Mouse (Mus musculus) ES-CJ7 (cell line): ENCODE results near the gene Lrrfip2.

Experiments used
- DNase-seq: peaks from one replicate; pipeline ENCODE4 v3.0.0; 2011; ENCODE audit warnings: low read depth, low spot score

The Lrrfip2 gene

GRCm38 (mm10) chr9:111161213-111161612 is 43.8 kb downstream of the Lrrfip2 start:
- DNase-seq = no peak

- no peak for DNase-seq
These were observed 49.2 kb downstream of the Lrrfip2 start for GRCm38 (mm10) chr9:111166612-111167011.

GRCm38 (mm10) chr9:111170430-111170829 is 53.0 kb downstream of the Lrrfip2 start:
- no peak for DNase-seq

GRCm38 (mm10) chr9:111174071-111174470 is 56.7 kb downstream of the Lrrfip2 start:
- no peak for DNase-seq

GRCm38 (mm10) chr9:111178971-111179370 is 61.6 kb downstream of the Lrrfip2 start:
- DNase-seq = no peak

GRCm38 (mm10) chr9:111182176-111182575 is 64.8 kb downstream of the Lrrfip2 start:
- no peak for DNase-seq

- no peak for DNase-seq
These were observed 67.5 kb downstream of the Lrrfip2 start for GRCm38 (mm10) chr9:111184929-111185328.

- DNase-seq = no peak
These were observed 69.5 kb downstream of the Lrrfip2 start for GRCm38 (mm10) chr9:111186861-111187260.

GRCm38 (mm10) chr9:111188731-111189130 is 71.3 kb downstream of the Lrrfip2 start:
- no peak for DNase-seq

GRCm38 (mm10) chr9:111193211-111193610 is 75.8 kb downstream of the Lrrfip2 start:
- no peak for DNase-seq

- DNase-seq = no peak
These were observed 79.7 kb downstream of the Lrrfip2 start for GRCm38 (mm10) chr9:111197116-111197515.

GRCm38 (mm10) chr9:111197712-111198111 is 80.3 kb downstream of the Lrrfip2 start:
- DNase-seq = no peak

- DNase-seq = no peak
These were observed 80.9 kb downstream of the Lrrfip2 start for GRCm38 (mm10) chr9:111198332-111198731.

- DNase-seq = no peak
These were observed 82.8 kb downstream of the Lrrfip2 start for GRCm38 (mm10) chr9:111200208-111200607.

GRCm38 (mm10) chr9:111204601-111205375 is 87.4 kb downstream of the Lrrfip2 start:
- no peak for DNase-seq

- DNase-seq = no peak
These were observed 90.3 kb downstream of the Lrrfip2 start for GRCm38 (mm10) chr9:111207683-111208082.

GRCm38 (mm10) chr9:111208185-111208584 is 90.8 kb downstream of the Lrrfip2 start:
- DNase-seq = no peak

GRCm38 (mm10) chr9:111209158-111209699 is 91.8 kb downstream of the Lrrfip2 start:
- no peak for DNase-seq

GRCm38 (mm10) chr9:111210412-111210811 is 93.0 kb downstream of the Lrrfip2 start:
- no peak for DNase-seq

- no peak for DNase-seq
These were observed 94.0 kb downstream of the Lrrfip2 start for GRCm38 (mm10) chr9:111211122-111212041.

- DNase-seq = no peak
These were observed 96.1 kb downstream of the Lrrfip2 start for GRCm38 (mm10) chr9:111213501-111213900.

- no peak for DNase-seq
These were observed 99.0 kb downstream of the Lrrfip2 start for GRCm38 (mm10) chr9:111216424-111216823.
